Mouse (Mus musculus) myocyte (in vitro differentiated cells): ENCODE measurements at regions not wholly inside any gene's neighbourhood (a gene's known extent, or its start where the extent isn't known, plus 50 kb on each side); places are given as distances from the start of the nearest gene placed in this dataset.
"Not testable (repeated sequence)": the region's sequence is repeated elsewhere in the genome, so short reads cannot be mapped to it uniquely, and the experiment has no call there.

ENCODE experiments used
- H3K27me3 ChIP-seq: one replicate; pipeline ENCODE4 v1.6.1; 2011; ENCODE audit not compliant: control insufficient read depth, insufficient read depth, insufficient read length
- H3K36me3 ChIP-seq: one replicate; pipeline ENCODE4 v1.6.1; 2011; ENCODE audit not compliant: control insufficient read depth, insufficient read depth
- H3K4me2 ChIP-seq: one replicate; pipeline ENCODE4 v1.6.1; 2011; ENCODE audit warnings: low read depth, control low read depth
- H3K4me3 ChIP-seq: one replicate; pipeline ENCODE4 v1.5.1; 2011; ENCODE audit warnings: mild to moderate bottlenecking, control low read depth, moderate library complexity
- H3K79me2 ChIP-seq: one replicate; pipeline ENCODE4 v1.6.1; 2011; ENCODE audit not compliant: control insufficient read depth, insufficient read depth
- H3ac ChIP-seq: one replicate; pipeline ENCODE4 v1.6.1; 2011; ENCODE audit not compliant: control insufficient read depth, insufficient read length
- CEBPB ChIP-seq: IDR thresholded peaks from 2 replicates; pipeline ENCODE4 v1.6.1; 2011; ENCODE audit warnings: mild to moderate bottlenecking, moderate library complexity; ENCODE audit not compliant: poor library complexity, insufficient read depth, severe bottlenecking
- E2F4 ChIP-seq: IDR thresholded peaks from one replicate; pipeline ENCODE4 v1.6.1; 2011; ENCODE audit warnings: mild to moderate bottlenecking, control low read depth, moderate library complexity; ENCODE audit not compliant: insufficient read depth
- MAX ChIP-seq: IDR thresholded peaks from one replicate; pipeline ENCODE4 v1.6.1; 2011; ENCODE audit warnings: low read depth, mild to moderate bottlenecking, control low read depth
- MYOD1 ChIP-seq, 3 experiments: IDR thresholded peaks; one replicate each; pipeline ENCODE4 v1.6.1; 2011; ENCODE audit warnings: control low read depth in 2 of 3, low read depth in 2 of 3, mild to moderate bottlenecking in 2 of 3, moderate library complexity in 1 of 3; ENCODE audit not compliant: insufficient read length in 2 of 3, control insufficient read depth in 1 of 3
- MYOG ChIP-seq, 3 experiments: IDR thresholded peaks; one replicate each; pipeline ENCODE4 v1.6.1; 2011; ENCODE audit warnings: control low read depth in 2 of 3, low read depth in 2 of 3, mild to moderate bottlenecking in 2 of 3; ENCODE audit not compliant: insufficient read length in 2 of 3, control insufficient read depth in 1 of 3, insufficient read depth in 1 of 3
- POLR2A ChIP-seq: IDR thresholded peaks from one replicate; pipeline ENCODE4 v1.6.1; 2011; ENCODE audit warnings: low read depth, mild to moderate bottlenecking, control low read depth, moderate library complexity; ENCODE audit not compliant: insufficient read length
- POLR2AphosphoS2 ChIP-seq: IDR thresholded peaks from one replicate; pipeline ENCODE4 v1.6.1; 2011; ENCODE audit warnings: low read depth, control low read depth; ENCODE audit not compliant: insufficient read length
- REST ChIP-seq: IDR thresholded peaks from one replicate; pipeline ENCODE4 v1.6.1; 2011; ENCODE audit warnings: mild to moderate bottlenecking, control low read depth, moderate library complexity; ENCODE audit not compliant: insufficient read depth, insufficient read length
- SRF ChIP-seq: IDR thresholded peaks from one replicate; pipeline ENCODE4 v1.6.1; 2011; ENCODE audit warnings: low read depth; ENCODE audit not compliant: control insufficient read depth, insufficient read length
- TCF12 ChIP-seq: IDR thresholded peaks from one replicate; pipeline ENCODE4 v1.6.1; 2011; ENCODE audit warnings: mild to moderate bottlenecking, control low read depth; ENCODE audit not compliant: poor library complexity, insufficient read depth, severe bottlenecking
- TCF3 ChIP-seq: IDR thresholded peaks from one replicate; pipeline ENCODE4 v1.6.1; 2011; ENCODE audit warnings: low read depth, control low read depth; ENCODE audit not compliant: insufficient read length
- USF1 ChIP-seq: IDR thresholded peaks from one replicate; pipeline ENCODE4 v1.6.1; 2011; ENCODE audit warnings: low read depth, mild to moderate bottlenecking, control low read depth, moderate library complexity

DNA sequence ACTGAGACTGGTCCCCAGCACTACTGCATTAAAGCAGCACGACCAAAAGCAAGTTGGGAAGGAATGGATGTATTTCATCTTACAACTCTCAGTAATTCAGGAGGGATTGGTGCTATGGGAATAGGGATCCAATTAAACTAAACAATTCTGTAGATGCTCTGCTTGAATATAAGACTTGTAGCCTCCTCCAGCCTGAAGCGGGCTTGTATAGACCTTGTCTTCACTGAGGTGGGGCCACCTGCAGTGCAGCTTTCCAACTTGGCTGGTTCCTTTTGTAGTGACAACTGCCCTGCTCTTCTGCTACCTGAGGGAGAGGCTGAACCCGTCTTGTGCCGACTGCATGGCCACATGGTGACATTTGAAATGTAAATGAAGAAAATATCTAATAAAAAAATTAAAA lies 353.1 kb upstream of the Ccdc54 start:
- Histone ChIP-seq H3K79me2 (no peaks in the 10 kb centered on the region), H3ac (no peak overlapping the region), H3K36me3 (no peaks in the 10 kb centered on the region), H3K27me3 (no peaks in the 10 kb centered on the region), H3K4me2 (no peak overlapping the region), H3K4me3 (no peak overlapping the region)
- no peak for TF ChIP-seq TCF12
- no peak for TF ChIP-seq SRF
- no peak for TF ChIP-seq MAX
- no peak for TF ChIP-seq POLR2A
- no peak for TF ChIP-seq MYOD1 (IDR thresholded peaks at IDR 0.05; ENCODE audit: control insufficient read depth in 1 of 3, insufficient read length in 2 of 3, low read depth in 2 of 3)
- TF ChIP-seq TCF3: no peak
- TF ChIP-seq REST: no peak
- TF ChIP-seq POLR2AphosphoS2: no peak

DNA sequence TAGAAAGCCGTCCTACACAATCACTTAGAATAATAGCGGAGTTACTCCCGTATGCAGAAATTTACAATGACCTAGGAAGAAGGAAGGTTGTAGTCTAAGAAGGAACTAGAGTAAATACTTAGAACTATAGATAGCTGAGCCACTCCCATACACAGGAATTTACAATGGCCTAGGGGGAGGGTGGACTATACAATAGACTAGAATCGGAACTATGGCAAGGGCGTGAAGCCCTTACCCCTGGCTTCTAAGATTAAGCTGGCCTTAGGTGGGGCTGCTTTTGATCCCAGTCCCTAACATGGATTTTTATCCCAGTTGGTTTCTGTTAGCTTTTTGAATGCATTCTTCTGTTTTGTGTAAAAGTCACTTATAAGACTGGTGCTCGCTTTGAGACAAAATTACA lies 352.6 kb upstream of the Ccdc54 start:
- H3K4me2 ChIP-seq, H3K4me3 ChIP-seq, H3K79me2 ChIP-seq, H3K36me3 ChIP-seq, H3K27me3 ChIP-seq, H3ac ChIP-seq: not testable (repeated sequence)

DNA sequence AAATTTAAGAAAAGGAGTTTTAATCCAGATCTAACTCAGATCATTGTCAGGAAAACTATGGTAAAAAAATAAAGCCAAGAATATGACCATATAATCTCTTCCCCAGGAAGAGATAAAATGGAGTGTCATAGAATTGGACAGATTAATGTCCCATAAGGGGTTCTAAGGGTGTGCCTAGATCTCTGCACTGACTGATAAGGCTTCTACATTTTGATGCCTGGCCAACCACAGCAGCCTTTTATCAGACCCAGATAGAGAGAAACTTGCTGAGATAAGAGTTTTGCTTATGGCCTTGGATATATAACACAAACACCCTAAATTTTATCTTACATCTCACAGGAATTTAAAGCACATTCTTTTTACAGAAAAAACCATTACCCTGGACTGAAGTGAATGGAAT lies 351.3 kb upstream of the Ccdc54 start:
- Histone ChIP-seq H3K4me2 (no peak overlapping the region), H3K4me3 (no peak overlapping the region), H3K27me3 (no peaks in the 10 kb centered on the region), H3K79me2 (no peaks in the 10 kb centered on the region), H3ac (no peak overlapping the region), H3K36me3 (no peaks in the 10 kb centered on the region)
- TF ChIP-seq POLR2AphosphoS2 (no peak), E2F4 (no peak), REST (no peak), POLR2A (no peak)

DNA sequence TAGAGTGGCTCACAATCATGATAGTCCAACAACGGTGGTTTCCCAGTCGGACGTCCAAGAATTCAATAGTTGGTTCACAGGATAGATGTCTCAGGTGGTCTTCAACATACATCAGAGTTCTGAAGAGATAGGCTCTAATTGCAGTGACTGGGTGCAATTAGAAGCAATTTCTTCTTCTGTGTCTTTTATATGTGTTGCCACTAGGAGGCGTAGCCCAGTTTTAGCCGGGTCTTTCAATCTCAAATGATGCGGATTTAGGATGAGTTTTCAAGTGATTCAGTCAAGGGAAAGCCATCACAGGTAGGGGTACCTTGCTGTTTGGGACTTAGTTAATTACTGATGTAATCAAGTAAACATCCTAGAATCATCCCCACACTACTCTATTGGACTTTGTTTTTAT lies 348.4 kb upstream of the Ccdc54 start:
- no peak overlapping the region for H3K4me3 ChIP-seq
- no peak for TF ChIP-seq POLR2A
- TF ChIP-seq TCF3: no peak
- no peak for TF ChIP-seq REST
- TF ChIP-seq MYOG (IDR thresholded peaks at IDR 0.05; ENCODE audit: control insufficient read depth in 1 of 3, insufficient read depth in 1 of 3, insufficient read length in 2 of 3, low read depth in 2 of 3): no peak
- no peak for TF ChIP-seq TCF12
- no peak for TF ChIP-seq USF1
- TF ChIP-seq POLR2AphosphoS2: no peak
- TF ChIP-seq MAX: no peak
- TF ChIP-seq E2F4: no peak
- no peak for TF ChIP-seq SRF
- no peak for TF ChIP-seq CEBPB
- H3K36me3 ChIP-seq: no peaks in the 10 kb centered on the region
- no peak overlapping the region for H3K4me2 ChIP-seq
- H3K79me2 ChIP-seq: no peaks in the 10 kb centered on the region
- no peaks in the 10 kb centered on the region for H3K27me3 ChIP-seq
- H3ac ChIP-seq: no peak overlapping the region

DNA sequence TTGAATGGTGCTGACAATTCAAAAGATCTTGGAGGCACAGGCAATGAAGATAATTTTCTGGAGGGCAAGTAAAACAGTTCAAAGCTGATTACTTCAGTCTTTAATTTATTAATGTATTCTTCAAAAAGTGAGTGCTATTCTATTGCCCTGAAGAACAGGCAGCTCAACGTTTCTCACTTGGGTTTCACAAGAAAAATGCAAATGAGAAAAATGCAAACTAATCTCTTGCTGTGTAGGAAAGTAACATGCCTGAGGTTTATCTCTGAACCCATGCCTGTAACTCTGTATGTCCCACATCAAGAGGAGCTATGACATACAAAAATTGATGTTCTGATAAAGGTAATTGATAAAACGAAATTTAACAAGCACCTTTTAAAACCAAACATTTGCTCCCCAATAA lies 316.8 kb upstream of the Ccdc54 start:
- Histone ChIP-seq H3K36me3 (no peaks in the 10 kb centered on the region), H3ac (no peak overlapping the region), H3K79me2 (no peaks in the 10 kb centered on the region), H3K4me3 (no peak overlapping the region), H3K27me3 (no peaks in the 10 kb centered on the region), H3K4me2 (no peak overlapping the region)
- no peak for TF ChIP-seq POLR2A
- no peak for TF ChIP-seq MYOG (IDR thresholded peaks at IDR 0.05; ENCODE audit: control insufficient read depth in 1 of 3, insufficient read depth in 1 of 3, insufficient read length in 2 of 3, low read depth in 2 of 3)
- TF ChIP-seq E2F4: no peak

DNA sequence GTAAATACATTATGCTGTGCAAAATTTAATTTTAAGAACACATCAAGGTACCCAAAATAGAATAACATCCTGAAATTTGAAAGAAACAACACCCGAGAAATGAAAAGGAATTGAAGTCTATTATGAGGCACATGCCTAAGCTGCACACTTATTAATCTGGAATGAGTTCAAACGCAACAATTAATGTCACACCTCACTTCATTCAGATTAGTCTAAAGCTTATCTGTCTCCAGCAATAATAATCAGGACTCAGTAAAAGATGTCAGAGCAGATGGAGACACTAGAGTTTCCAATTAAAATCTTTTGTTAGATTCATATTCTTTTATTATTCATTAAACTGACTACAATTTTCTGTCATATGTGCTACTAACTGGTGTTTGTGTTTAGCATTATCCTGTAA lies 308.2 kb upstream of the Ccdc54 start:
- TF ChIP-seq TCF3: no peak
- no peak for TF ChIP-seq MYOG (IDR thresholded peaks at IDR 0.05; ENCODE audit: control insufficient read depth in 1 of 3, insufficient read depth in 1 of 3, insufficient read length in 2 of 3, low read depth in 2 of 3)
- no peak for TF ChIP-seq CEBPB
- TF ChIP-seq MAX: no peak
- TF ChIP-seq POLR2AphosphoS2: no peak
- TF ChIP-seq POLR2A: no peak
- no peak for TF ChIP-seq USF1
- no peak for TF ChIP-seq MYOD1 (IDR thresholded peaks at IDR 0.05; ENCODE audit: control insufficient read depth in 1 of 3, insufficient read length in 2 of 3, low read depth in 2 of 3)
- TF ChIP-seq TCF12: no peak
- no peak for TF ChIP-seq SRF
- no peak for TF ChIP-seq E2F4
- no peak for TF ChIP-seq REST
- no peaks in the 10 kb centered on the region for H3K36me3 ChIP-seq
- H3K27me3 ChIP-seq: no peaks in the 10 kb centered on the region
- no peak overlapping the region for H3K4me2 ChIP-seq
- H3K4me3 ChIP-seq: no peak overlapping the region
- H3K79me2 ChIP-seq: no peaks in the 10 kb centered on the region
- no peak overlapping the region for H3ac ChIP-seq
